ENCODE assay signal across 15 mouse cellular contexts in genomic region chr5:137466946-137467345, GRCm38 (mm10). TPM values are rescaled to one million over a fixed set of nuclear protein-coding genes. Genes with fewer than 3 reads are reported as not detected.
"Had no signal": no experiment of that assay in that cellular context is flagged by ENCODE, and none has a peak within 500 bp of the region (broad histone marks: within the 10 kb centered on the region; RNA-seq: fewer than 3 reads in every experiment).

No protein-coding gene starts in this region.

- DNase-seq: cerebellum, postnatal 10 days; cerebellum, postnatal 14 days; cerebellum, postnatal 25 days; cerebellum, postnatal 36 days; embryo, embryonic 11 days; forebrain, postnatal 0 days; gastrocnemius, adult 2 months; gastrocnemius, postnatal 10 days; gastrocnemius, postnatal 14 days; gastrocnemius, postnatal 25 days; gastrocnemius, postnatal 36 days; heart, adult 11 months; heart, adult 18-20 months; heart, adult 2 months had no signal

RNA-seq across cellular contexts. Expression of gene Zan, which starts 9.9 kb away (rescaled TPM):
- total RNA-seq: heart, adult 18-20 months; heart, adult 2 months; heart, adult 8-10 months had no signal
